Mouse (Mus musculus): Measurements from ENCODE around the gene Slc22a14. TPM values are rescaled to one million over a fixed set of nuclear protein-coding genes. Genes with fewer than 3 reads are reported as not detected.
"Not testable (repeated sequence)": the region's sequence is repeated elsewhere in the genome, so short reads cannot be mapped to it uniquely, and the experiment has no call there.

Slc22a14 gene
- polyA plus RNA-seq, 1 experiment: 379 TPM

GRCm38 (mm10) chr9:119240286-119240997 lies 124.9 kb downstream of the Slc22a14 start:
- peaks cover 2% of the 10 kb centered on the region; the same call in 1 of the 2 replicates for H3K36me3 ChIP-seq (ENCODE audit: control insufficient read depth, insufficient read depth, low read length)
- H3K4me3 ChIP-seq (ENCODE audit: control insufficient read depth, low read depth, low read length): no peak overlapping the region
- TF ChIP-seq CTCF (IDR thresholded peaks at IDR 0.05; ENCODE audit: control insufficient read depth, insufficient read depth, insufficient replicate concordance, low read depth, low read length) (no peak), POLR2A (IDR thresholded peaks at IDR 0.05; ENCODE audit: control insufficient read depth, low read depth, low read length) (no peak)
- no peaks in the 10 kb centered on the region for H3K4me1 ChIP-seq (ENCODE audit: control insufficient read depth, insufficient read depth, low read length)
- no peak overlapping the region for H3K27ac ChIP-seq (ENCODE audit: control insufficient read depth, insufficient read depth, low read depth, low read length)
- H3K27me3 ChIP-seq (ENCODE audit: control insufficient read depth, insufficient read depth, low read length): no peaks in the 10 kb centered on the region

- peaks cover 2% of the 10 kb centered on the region; the same call in 1 of the 2 replicates for H3K36me3 ChIP-seq (ENCODE audit: control insufficient read depth, insufficient read depth, low read length)
Measured at GRCm38 (mm10) chr9:119239274-119239673, 126.1 kb downstream of the Slc22a14 start.

GRCm38 (mm10) chr9:119238796-119239195 lies 126.6 kb downstream of the Slc22a14 start:
- TF ChIP-seq CTCF (IDR thresholded peaks at IDR 0.05; ENCODE audit: control insufficient read depth, insufficient read depth, insufficient replicate concordance, low read depth, low read length) (no peak), POLR2A (IDR thresholded peaks at IDR 0.05; ENCODE audit: control insufficient read depth, low read depth, low read length) (no peak)
- Histone ChIP-seq H3K4me3 (ENCODE audit: control insufficient read depth, low read depth, low read length) (no peak overlapping the region), H3K36me3 (ENCODE audit: control insufficient read depth, insufficient read depth, low read length) (peaks cover 2% of the 10 kb centered on the region; the same call in 1 of the 2 replicates), H3K27me3 (ENCODE audit: control insufficient read depth, insufficient read depth, low read length) (no peaks in the 10 kb centered on the region), H3K27ac (ENCODE audit: control insufficient read depth, insufficient read depth, low read depth, low read length) (no peak overlapping the region), H3K4me1 (ENCODE audit: control insufficient read depth, insufficient read depth, low read length) (no peaks in the 10 kb centered on the region)

More at GRCm38 (mm10) chr9:119239274-119239673, 126.1 kb downstream of the Slc22a14 start:
- H3K4me3 ChIP-seq (ENCODE audit: control insufficient read depth, low read depth, low read length): no peak overlapping the region
- H3K27ac ChIP-seq (ENCODE audit: control insufficient read depth, insufficient read depth, low read depth, low read length): no peak overlapping the region
- H3K4me1 ChIP-seq (ENCODE audit: control insufficient read depth, insufficient read depth, low read length): no peaks in the 10 kb centered on the region
- no peaks in the 10 kb centered on the region for H3K27me3 ChIP-seq (ENCODE audit: control insufficient read depth, insufficient read depth, low read length)
- TF ChIP-seq POLR2A (IDR thresholded peaks at IDR 0.05; ENCODE audit: control insufficient read depth, low read depth, low read length) (no peak), CTCF (IDR thresholded peaks at IDR 0.05; ENCODE audit: control insufficient read depth, insufficient read depth, insufficient replicate concordance, low read depth, low read length) (no peak)

GRCm38 (mm10) chr9:119231552-119231951 lies 133.8 kb downstream of the Slc22a14 start:
- no peak overlapping the region for H3K27ac ChIP-seq (ENCODE audit: control insufficient read depth, insufficient read depth, low read depth, low read length)
- H3K27me3 ChIP-seq (ENCODE audit: control insufficient read depth, insufficient read depth, low read length): no peaks in the 10 kb centered on the region
- no peaks in the 10 kb centered on the region for H3K36me3 ChIP-seq (ENCODE audit: control insufficient read depth, insufficient read depth, low read length)
- no peak overlapping the region for H3K4me3 ChIP-seq (ENCODE audit: control insufficient read depth, low read depth, low read length)
- no peaks in the 10 kb centered on the region for H3K4me1 ChIP-seq (ENCODE audit: control insufficient read depth, insufficient read depth, low read length)
- TF ChIP-seq CTCF (IDR thresholded peaks at IDR 0.05; ENCODE audit: control insufficient read depth, insufficient read depth, insufficient replicate concordance, low read depth, low read length): no peak
- no peak for TF ChIP-seq POLR2A (IDR thresholded peaks at IDR 0.05; ENCODE audit: control insufficient read depth, low read depth, low read length)

GRCm38 (mm10) chr9:119230829-119231228 lies 134.5 kb downstream of the Slc22a14 start:
- Histone ChIP-seq H3K27me3 (ENCODE audit: control insufficient read depth, insufficient read depth, low read length) (no peaks in the 10 kb centered on the region), H3K36me3 (ENCODE audit: control insufficient read depth, insufficient read depth, low read length) (no peaks in the 10 kb centered on the region), H3K4me3 (ENCODE audit: control insufficient read depth, low read depth, low read length) (no peak overlapping the region), H3K27ac (ENCODE audit: control insufficient read depth, insufficient read depth, low read depth, low read length) (no peak overlapping the region), H3K4me1 (ENCODE audit: control insufficient read depth, insufficient read depth, low read length) (no peaks in the 10 kb centered on the region)
- TF ChIP-seq CTCF (IDR thresholded peaks at IDR 0.05; ENCODE audit: control insufficient read depth, insufficient read depth, insufficient replicate concordance, low read depth, low read length) (no peak), POLR2A (IDR thresholded peaks at IDR 0.05; ENCODE audit: control insufficient read depth, low read depth, low read length) (no peak)

- H3K36me3 ChIP-seq (ENCODE audit: control insufficient read depth, insufficient read depth, low read length): no peaks in the 10 kb centered on the region
- TF ChIP-seq POLR2A (IDR thresholded peaks at IDR 0.05; ENCODE audit: control insufficient read depth, low read depth, low read length) (no peak), CTCF (IDR thresholded peaks at IDR 0.05; ENCODE audit: control insufficient read depth, insufficient read depth, insufficient replicate concordance, low read depth, low read length) (no peak)
- no peaks in the 10 kb centered on the region for H3K4me1 ChIP-seq (ENCODE audit: control insufficient read depth, insufficient read depth, low read length)
- no peak overlapping the region for H3K4me3 ChIP-seq (ENCODE audit: control insufficient read depth, low read depth, low read length)
- H3K27me3 ChIP-seq (ENCODE audit: control insufficient read depth, insufficient read depth, low read length): no peaks in the 10 kb centered on the region
- H3K27ac ChIP-seq (ENCODE audit: control insufficient read depth, insufficient read depth, low read depth, low read length): no peak overlapping the region
Measured at GRCm38 (mm10) chr9:119220249-119220648, 145.1 kb downstream of the Slc22a14 start.

- H3K27me3 ChIP-seq (ENCODE audit: control insufficient read depth, insufficient read depth, low read length): no peaks in the 10 kb centered on the region
- H3K4me3 ChIP-seq (ENCODE audit: control insufficient read depth, low read depth, low read length): no peak overlapping the region
- H3K27ac ChIP-seq (ENCODE audit: control insufficient read depth, insufficient read depth, low read depth, low read length): no peak overlapping the region
- no peak for TF ChIP-seq POLR2A (IDR thresholded peaks at IDR 0.05; ENCODE audit: control insufficient read depth, low read depth, low read length)
- no peak for TF ChIP-seq CTCF (IDR thresholded peaks at IDR 0.05; ENCODE audit: control insufficient read depth, insufficient read depth, insufficient replicate concordance, low read depth, low read length)
- H3K36me3 ChIP-seq (ENCODE audit: control insufficient read depth, insufficient read depth, low read length): no peaks in the 10 kb centered on the region
- H3K4me1 ChIP-seq (ENCODE audit: control insufficient read depth, insufficient read depth, low read length): no peaks in the 10 kb centered on the region
Measured at GRCm38 (mm10) chr9:119219667-119220066, 145.7 kb downstream of the Slc22a14 start.

- not testable (repeated sequence) for H3K27me3 ChIP-seq (ENCODE audit: control insufficient read depth, insufficient read depth, low read length); H3K27ac ChIP-seq (ENCODE audit: control insufficient read depth, insufficient read depth, low read depth, low read length); H3K36me3 ChIP-seq (ENCODE audit: control insufficient read depth, insufficient read depth, low read length); H3K4me3 ChIP-seq (ENCODE audit: control insufficient read depth, low read depth, low read length); H3K4me1 ChIP-seq (ENCODE audit: control insufficient read depth, insufficient read depth, low read length)
Measured at GRCm38 (mm10) chr9:119215341-119215740, 150.0 kb downstream of the Slc22a14 start.
